Mouse (Mus musculus): Measurements from ENCODE around the gene Zfand2b.

DNA sequence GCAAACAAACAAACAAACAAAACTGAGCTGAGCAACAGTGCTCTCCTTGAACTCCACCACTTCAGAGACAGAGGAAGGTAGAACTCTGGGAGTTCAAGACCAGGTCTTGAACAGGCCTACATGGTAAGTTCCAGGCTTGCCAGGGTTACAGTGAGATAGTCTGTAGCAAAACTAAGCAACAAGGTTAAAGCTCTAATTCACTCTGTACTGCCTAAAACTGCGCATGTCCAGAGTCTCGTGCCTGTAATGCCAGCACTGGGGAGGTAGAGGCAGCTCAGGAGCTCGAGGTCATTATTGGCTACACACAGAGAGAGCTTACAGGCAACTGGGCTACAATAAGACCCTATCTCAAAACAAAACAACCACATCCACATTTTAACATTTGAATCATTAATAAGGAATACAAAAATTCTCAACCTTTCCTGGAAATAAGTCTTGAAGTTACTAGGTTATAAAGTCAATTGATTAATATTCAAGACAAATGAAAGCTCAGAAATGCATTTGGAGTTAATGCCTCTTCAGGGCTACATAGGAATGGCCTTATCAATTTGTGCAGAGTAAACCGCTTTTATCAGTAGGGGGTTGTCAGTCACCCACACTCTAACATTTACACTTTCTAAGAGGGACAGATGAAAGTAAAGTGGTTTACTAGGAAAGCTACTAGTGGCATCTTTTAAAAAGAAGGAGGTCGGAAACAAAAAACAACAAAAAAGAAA lies 8.7 kb upstream of the Zfand2b start:
- TF ChIP-seq CTCF (IDR thresholded peaks at IDR 0.05; ENCODE audit: insufficient read depth, low read length), result no peak
- no peak for TF ChIP-seq POLR2A (IDR thresholded peaks at IDR 0.05; ENCODE audit: borderline replicate concordance, extremely low read depth, low read depth, low read length)

Data from lung, adult 2 months (tissue).